Mouse (Mus musculus) cerebellum, postnatal 25 days (tissue): Measurements from ENCODE around the gene Klb.
"Not testable (repeated sequence)": the region's sequence is repeated elsewhere in the genome, so short reads cannot be mapped to it uniquely, and the experiment has no call there.

Experiments used
- DNase-seq, 2 experiments: peaks; one replicate each; pipeline ENCODE4 v3.0.0; 2021; ENCODE audit warnings: mixed read lengths in 2 of 2

Klb gene

DNA sequence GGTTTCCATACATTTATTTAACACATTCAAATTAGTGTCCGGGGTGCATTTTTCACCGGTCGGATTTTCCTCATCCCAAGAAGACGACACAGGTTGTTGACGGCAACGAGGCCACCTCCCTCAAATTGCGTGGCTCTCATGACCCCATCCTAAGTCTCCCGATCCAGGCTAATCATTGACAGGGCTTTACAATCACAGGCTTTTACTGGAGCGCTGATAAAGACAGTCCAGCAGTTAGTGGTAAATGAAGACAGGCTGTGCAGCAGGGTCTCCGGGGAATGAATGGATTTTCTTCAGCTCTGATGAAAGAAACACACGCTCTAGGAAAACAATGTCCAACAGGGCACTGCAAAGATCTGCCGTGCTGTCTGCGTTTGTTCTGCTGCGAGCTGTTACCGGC is at the start of gene Klb:
TSS of gene Klb (plus strand) at position 147 of the 400 bp plus-strand sequence.
- DNase-seq: no peak

DNA sequence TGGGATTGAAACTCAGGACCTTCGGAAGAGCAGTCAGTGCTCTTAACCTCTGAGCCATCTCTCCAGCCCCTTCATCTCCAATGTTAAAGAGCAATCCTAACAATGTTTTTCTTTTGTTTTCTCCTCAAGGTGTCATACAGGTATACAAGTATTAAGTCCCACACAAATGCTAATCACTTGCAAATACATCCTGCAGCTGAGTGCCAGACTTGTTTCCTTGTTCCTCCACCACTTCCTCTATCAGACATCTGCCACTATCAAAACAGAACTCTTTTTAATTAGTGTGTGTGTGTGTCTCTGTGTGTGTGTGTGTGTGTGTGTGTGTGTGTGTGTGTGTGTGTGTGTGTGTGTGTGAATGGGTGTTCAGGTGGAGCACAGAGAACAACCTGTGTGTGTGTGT is 48.5 kb upstream of the Klb start:
- DNase-seq: not testable (repeated sequence)

DNA sequence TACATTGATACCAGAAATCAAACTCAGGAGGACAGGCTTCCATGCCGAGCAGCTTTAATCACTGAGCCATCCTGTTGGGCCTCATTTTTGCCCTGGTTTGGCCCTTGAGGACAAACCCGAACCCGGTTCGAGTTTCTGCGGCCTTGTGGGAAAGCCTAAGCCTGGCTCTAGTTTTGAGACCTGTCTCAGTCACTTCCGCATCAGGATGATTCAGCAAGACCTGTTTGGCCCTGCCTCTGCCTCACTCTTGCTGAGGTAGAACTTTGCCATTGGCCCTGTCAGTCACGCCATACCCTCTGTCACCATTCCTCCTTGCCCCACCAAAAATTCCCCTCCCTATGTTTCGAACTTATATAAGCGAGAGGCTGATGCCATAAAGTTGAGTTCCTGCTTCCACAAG is 48.0 kb upstream of the Klb start:
- no peak for DNase-seq

DNA sequence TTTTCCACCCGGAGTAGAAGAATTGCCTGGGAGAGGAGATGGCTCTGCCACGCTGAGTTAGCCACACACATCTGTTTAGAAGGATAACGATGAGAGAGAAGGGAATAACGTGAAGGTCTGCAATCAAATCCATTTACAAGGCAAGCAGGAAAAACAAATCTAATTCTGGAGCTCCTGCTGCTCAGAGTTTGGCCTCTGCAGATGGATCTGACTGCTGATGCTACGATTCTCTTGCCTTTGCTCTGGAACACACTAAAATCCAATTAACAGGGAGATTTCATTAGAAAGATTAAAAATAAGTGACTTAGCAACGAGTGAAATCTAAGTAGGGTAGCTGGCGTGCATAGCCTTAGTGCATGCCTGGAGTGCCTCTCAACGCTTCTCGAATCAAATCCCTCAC is 42.6 kb upstream of the Klb start:
- no peak for DNase-seq

DNA sequence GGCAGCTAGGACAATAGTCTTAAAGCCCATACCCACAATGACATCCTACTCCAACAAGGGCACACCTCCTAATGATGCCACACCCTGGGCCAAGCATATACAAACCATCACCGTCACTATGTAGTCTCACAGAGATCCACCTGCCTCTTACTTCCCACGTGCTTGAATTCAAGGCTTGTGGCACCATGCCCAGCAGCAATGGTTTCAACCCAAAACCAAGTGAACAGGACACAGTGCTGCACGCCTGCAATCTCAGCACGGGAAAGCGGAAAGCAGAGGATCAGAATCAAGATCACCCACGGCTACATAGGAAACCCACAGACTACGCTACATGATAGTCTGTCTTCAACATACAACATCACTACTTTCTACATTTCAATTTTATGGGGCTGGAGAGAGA is 39.9 kb upstream of the Klb start:
- no peak for DNase-seq

DNA sequence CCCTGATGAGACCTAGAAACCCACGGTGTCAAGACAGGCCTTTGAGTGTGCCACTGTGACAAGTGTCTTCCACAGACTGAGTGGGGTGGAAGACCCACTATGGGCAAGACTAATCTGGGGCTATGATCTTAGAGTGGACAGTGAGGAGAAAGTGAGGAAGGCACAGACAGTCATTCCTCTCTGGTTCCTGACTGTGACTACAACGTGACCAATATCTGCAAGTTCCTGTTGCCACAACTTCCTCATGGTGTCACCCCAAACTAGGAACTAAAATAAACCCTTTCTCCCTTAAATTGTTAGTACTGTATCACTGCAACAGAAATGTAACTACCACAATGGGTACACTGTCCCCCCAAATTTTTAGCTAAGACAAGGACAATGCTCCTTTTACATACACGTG is 39.2 kb upstream of the Klb start:
- no peak for DNase-seq

DNA sequence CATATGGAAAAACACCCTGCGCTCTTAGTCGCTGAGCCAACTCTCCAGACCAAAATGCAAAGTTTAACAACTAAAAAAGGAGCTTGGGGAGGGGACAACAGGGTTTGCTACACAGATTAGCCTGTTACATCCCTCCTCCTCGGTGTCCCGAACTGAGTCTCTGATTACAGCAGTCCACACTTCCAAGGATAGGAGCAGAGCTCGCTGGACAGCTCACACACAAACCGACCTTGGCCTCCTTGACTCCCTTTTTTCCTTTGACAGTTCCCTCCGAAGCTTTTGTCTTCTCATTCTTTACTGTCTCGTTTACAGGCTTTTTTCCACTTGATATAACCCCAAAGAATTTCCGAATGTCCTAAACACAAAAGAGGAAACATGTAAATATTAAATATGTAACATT is 28.9 kb upstream of the Klb start:
- no peak for DNase-seq

DNA sequence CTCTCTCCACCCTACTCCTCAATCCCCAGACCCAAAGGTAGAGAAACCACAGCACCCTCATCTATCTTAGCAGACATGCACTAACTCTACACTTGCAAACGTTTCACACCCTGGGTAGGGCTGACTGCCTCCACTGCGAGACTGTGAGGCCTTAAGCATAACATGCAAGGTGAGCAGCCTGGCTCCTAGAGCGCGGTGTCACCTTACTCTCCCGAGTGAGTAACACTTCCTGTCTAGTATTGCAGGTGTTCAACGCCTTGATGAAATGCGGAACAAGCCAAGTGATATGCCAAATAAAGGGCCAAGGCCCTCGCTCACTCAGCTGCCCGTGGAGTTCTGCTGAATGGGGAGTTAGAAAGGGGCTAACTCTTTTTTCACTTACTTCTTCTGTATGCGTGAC is 25.9 kb upstream of the Klb start:
- DNase-seq: no peak

DNA sequence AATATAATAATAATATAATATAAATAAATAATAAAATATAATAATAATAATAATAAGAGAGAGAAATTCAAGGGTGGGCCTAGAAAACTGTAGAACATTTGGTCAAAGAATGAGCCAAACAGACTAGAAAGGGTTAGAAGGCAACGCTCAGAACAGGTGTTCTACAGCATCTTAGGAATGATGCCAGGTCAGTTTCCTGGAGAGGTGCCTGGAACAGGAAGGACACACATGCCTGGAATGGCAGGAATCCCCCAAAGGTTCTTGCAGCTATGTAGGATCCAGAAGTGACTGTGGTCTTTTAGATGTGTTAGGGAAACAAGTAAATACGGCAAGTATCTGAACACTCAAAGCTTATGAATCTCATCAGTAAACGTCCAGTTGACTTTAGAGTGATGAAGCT is 23.8 kb upstream of the Klb start:
- DNase-seq: peak; percentile 56 to 78

DNA sequence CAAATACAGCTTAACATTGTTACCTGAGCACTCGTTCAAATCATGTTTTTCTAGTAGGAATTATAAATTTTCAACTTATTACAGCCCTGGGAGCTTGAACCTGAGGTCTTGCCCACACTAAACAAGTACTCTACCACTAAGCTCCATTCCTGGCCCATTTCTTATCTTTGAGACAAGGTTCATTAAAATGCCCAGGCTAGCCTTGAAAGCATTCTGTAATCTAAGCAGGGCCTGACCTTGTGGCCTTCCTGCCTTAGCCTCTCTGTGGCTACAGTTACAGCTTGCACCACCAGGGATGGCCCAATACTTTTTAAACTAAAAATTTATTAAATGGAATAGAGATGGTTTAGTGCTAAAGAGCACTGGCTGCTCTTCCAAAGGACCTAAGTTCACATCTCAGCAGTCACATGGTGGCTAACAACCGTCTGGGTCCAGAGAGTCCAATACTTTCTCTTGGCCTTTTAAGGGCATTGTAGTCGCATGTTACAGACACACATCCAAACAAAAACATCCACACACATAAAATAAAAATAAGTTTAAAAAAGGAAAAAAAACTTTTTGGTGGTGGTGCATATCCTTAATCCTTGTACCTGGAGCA is 23.3 kb upstream of the Klb start:
- no peak for DNase-seq

DNA sequence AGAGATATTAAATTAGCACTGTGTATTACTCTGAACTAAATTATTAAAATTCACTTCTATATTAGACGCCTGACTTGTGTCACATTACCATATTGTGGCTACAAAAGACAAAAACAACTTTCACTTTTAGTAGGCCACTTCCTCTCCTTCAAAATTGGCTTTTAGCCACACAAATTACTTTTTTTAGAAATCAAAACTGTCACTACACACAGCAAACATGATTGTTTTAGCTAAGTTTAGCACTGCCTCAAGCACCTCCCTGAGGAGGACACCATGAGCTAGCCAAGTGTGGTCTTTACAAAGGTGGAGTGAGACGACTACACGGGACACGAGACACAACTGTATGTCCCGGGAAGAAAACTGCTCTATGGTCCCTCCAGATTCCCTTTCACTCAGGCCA is 21.9 kb upstream of the Klb start:
- no peak for DNase-seq

DNA sequence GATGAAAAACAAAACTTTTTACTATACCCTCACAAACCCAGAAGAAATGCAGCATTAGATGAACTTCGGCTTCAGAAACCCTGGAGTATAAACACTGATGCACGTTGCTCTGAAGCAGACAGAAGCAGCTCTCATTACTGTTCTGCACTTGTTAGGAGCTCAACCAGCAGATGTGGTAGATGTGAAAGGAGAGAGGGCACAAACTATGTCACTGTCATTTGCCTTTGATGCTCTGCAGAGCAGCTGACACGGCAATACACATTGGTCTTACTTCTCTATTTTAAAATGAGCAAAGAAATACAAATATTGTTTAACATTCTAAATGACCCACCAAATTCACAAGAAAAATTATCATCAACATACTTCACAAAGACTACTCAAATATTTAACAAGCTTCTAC is 18.1 kb upstream of the Klb start:
- DNase-seq: no peak

DNA sequence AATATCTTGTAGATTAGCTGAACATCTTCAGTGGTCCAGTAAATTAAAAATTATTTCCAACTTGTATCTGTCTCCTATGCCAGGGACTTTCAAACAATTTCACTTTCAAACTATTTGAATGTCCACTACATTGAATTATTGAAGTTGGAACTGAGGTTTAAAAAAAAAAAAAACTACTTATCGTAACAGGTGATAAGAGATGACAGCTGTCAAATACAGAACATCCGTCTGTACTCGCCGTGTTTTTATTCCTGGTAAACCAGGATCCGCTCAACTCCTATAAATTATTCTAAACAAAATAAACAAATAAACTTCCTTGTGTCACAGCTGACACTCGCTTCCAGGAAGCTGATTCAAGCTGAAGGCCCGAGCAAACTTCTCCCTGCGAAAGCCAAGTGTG is 13.3 kb upstream of the Klb start:
- no peak for DNase-seq

DNA sequence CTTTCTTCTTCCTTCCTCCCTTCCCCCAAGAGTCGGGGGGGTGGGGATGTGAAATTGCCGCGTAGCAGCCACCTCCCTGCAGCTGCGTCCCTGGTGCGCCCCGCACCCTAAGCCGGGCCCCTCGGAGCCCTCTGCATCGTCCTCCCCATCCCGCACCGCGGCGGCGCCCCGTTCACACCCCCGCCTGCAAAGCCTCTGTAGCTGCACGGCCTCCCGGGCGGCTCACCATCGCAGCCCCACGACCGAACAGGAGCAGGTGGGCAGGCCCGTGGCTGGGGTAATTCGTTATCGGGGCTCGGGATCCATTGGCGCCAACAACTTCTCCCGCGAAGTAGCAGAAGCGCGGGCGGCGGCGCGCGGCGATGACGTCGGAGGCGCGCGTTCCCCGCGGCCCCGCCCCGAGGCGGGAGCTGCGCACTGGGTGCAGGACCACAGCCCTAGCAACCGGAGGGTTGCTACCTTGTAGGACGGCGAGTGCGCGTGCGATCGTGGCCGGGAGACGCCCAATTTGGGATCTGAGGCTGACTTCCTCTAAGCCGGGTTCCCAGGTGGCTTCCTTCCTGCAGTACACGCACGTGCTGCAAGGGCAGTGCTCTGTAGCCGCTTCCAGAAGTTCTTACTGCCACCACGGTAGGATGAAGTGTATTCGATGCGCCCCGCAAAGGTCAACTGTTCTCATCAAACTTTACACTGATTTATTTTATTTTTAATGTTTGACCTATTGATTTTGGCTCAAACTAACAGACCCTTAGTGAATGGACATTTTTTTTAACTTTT is 12.6 kb upstream of the Klb start, which contains the start of gene Rfc1:
TSS of gene Rfc1 (minus strand) at position 373 of the 777 bp plus-strand sequence.
- DNase-seq: peak; percentile 90 to 92

DNA sequence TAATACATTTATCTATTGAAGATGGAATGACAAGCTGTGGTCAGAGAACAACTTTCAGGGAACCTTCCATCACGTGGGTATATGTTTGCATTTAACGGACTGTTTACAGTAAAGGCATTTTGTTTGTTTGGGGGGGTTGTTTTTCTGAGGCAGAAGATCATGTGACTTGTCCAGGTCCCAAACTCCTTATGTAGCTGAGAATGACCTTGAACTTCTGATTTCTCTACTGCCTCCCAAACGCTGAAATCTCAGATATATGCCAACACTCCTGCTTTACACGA is 12.1 kb upstream of the Klb start:
- no peak for DNase-seq

DNA sequence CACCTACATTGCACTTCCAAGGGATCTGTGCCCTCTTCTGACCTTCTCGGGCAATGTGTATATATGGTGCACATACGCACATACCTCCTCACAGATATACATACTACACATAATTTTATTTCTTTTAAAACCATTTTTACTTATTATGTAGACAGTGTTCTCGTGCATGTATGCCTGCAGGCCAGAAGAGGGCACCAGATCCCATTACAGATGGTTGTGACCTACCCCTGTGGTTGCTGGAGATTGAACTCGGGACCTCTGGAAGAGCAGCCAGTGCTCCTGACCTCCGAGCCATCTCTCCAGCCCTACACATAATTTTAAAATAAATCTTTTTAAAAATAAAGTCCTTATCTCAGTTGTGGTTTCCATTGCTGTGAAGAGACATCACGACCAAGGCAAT is 9.7 kb upstream of the Klb start:
- DNase-seq: no peak

DNA sequence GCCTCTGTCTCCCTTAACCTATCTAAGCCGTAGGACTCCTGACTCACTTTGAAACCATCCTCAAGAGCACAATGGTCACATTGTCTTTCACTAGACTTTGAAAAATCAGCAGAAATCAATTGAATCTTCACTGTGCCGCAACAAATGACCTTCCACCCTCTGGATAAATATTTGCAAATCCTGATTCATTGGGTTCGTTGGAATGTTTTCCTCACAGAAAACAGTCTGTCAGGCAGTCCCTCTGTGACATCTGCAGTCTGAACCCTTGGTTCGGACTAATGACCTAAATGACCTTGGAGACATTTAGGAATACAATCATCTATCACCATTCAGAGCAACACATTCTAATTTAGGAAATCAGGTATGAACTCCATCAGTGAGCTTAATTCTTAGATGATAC is 7.9 kb upstream of the Klb start:
- no peak for DNase-seq

DNA sequence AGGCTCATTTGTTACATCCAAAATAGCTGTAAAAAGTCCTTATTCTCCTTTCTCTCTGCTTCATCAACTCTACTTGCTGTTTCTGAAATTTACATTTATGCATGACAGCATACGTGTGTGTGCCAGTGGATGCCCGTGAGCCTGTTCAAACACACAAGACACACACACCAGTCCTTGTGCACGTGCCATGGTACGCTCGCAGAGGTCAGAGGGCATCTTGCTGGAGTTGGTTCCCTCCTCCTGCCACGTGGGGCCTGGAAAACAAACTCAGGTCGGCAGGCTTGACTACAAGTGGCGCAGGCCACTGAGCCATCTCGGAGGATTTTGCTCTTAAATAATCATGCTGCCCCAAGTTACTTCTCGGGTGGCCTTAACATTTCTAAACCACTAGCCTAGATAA is 2.4 kb downstream of the Klb start:
- DNase-seq: no peak

DNA sequence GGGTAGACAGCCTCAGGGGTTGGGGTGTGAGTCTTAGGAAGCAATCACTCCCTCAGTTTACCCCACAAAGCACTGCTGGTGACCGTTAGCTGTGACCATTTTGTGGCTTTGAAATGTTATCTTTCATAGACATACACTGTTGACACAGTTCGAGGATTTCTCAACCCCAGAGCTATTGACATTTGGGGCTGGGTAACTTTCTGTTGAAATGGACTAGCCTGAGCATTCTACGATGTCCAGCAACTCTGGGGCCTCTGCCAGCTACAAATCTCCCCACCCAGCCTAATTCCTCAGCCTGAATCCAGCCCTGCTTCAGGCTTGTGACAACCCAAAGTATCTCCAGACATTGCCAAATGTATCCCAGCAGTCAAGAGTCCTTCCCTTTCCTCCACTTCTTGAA is 6.0 kb downstream of the Klb start:
- no peak for DNase-seq

DNA sequence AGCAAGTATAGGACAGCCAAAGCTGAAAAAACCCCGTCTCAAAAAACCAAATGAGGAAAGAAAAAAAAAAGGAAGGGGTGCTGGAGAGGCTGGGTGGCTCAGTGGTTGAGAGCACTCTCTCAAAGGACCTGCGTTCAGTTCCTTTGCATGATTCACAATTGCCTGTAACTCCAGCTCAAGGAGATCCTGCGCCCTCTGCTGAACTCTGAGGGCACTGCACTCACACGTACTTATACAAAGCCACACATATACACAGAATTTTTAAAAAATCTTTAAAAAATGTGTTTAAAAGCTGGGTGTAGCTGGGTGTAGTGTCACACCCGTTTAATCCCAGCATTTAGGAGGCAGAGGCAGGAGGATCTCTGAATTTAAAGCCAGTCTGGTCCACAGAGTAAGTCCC is 6.9 kb downstream of the Klb start:
- DNase-seq: no peak

DNA sequence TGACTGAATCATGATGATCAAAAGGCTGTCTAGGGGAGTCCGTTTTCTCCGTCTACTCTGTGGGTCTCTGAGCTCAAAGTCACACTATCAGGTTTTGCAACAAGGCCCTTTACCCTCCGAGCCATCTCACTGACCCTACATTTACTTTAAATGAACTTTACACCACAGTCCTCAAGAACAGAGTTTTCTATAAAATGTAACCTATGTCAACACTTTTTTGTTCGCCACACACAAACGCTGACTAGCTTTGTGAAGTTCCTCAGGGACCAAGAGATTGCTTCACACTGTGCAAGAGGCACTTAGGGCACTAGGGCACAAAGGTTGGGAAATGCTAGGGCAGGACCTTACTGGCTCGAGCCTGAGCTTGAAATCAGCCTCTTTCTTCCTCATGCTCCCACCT is 8.7 kb downstream of the Klb start:
- no peak for DNase-seq

DNA sequence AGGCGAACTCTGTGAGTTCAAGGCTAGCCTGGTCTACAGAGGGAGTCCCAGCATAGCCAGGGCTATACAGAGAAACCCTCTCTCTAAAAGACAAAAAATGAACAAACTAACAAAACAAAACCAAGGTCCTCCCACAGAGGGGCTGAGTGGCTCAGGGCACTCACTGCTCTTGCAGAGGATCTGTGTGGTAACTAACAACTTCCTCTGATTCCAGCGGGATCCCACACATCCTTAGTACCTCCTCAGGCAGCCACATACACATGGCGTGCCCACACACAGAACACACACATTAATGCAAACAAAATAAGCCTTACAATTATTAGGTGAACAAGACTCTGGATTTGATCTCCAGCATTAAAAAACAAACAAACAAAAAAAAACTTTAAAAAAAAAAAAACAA is 9.7 kb downstream of the Klb start:
- DNase-seq: no peak

DNA sequence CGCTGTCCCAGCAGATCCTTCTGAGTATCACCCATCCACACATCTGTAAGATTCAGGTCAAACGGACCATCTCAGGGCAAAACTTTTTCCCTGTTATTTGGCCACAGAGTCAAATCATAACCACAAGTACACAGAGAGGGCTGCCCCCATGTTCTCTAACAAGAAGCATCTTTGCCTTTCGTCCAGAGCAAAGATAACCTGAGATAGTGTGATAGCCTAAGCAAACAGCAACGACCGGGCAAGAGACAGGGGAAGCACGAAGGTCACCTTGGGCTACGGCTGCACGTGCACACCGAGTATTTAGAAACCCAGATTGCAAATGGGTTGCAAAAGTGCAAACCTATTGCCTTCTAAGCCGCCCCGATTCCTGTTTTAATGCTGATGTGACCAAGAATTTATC is 19.7 kb downstream of the Klb start:
- DNase-seq: no peak

DNA sequence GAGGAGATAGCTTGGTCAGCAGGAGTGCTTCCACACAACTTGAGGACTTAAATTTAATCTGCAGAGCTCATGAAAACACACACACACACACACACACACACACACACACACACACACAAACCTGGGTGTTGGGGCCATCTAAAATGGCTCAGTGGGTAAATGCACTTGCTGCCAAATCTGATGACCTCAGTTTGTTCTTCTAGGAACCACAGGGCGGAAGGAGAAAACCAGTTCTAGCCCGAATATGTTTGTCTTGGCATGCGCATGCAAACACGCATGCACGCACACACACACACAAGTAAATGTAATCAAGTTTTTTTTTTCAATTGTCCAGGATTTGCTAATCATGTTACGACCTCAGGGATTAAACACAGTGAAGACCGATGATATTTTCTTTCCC is 23.4 kb downstream of the Klb start:
- no peak for DNase-seq

DNA sequence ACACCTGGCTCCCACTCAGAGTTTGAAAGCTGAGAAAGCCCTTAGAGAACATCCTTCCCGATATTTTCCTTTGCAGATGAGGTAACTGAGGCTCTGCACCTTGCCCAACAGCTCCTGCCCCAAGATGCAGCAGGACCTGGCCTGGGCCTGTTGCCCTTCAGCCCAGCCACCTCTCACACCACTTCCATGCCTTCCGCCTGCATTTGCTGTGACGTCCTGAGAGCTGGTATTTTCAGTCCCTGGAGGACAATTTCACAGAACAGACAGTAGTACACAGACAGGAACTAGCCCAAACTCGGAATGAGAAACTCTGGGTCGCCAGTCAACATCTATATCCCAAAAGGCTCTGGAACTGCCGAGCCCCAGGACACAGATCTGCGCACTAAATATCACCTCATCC is 26.6 kb downstream of the Klb start:
- no peak for DNase-seq
